Mouse (Mus musculus) neural tube, embryonic 12.5 days (tissue): ENCODE results near the gene Dclk2. TPM values are rescaled to one million over a fixed set of nuclear protein-coding genes. Genes with fewer than 3 reads are reported as not detected.
A peak's percentile ranks its signal among the peaks of the same experiment; 100 is the strongest.

Experiments
- ATAC-seq: fragments of 200-750 bp; cut with Nextera tagmentation; 2 replicates; pipeline ENCODE4 v1.8.0; 2017; ENCODE audit warnings: low read depth, mild to moderate bottlenecking, moderate TSS enrichment, moderate library complexity; ENCODE audit not compliant: low FRiP score
- H3K27ac ChIP-seq: fragments of 300-500 bp; sonication (generic); 2 replicates; pipeline ENCODE4 v1.5.1; 2016
- H3K27me3 ChIP-seq: fragments of 300-500 bp; sonication (generic); replicated peaks from 2 replicates; pipeline ENCODE4 v1.6.1; 2016; ENCODE audit warnings: mild to moderate bottlenecking
- H3K36me3 ChIP-seq: fragments of 300-500 bp; sonication (generic); 2 replicates; pipeline ENCODE4 v1.6.1; 2016; ENCODE audit warnings: mild to moderate bottlenecking
- H3K4me1 ChIP-seq: fragments of 300-500 bp; sonication (generic); 2 replicates; pipeline ENCODE4 v1.6.1; 2016
- H3K4me2 ChIP-seq: fragments of 300-500 bp; sonication (generic); replicated peaks from 2 replicates; pipeline ENCODE4 v1.6.1; 2016; ENCODE audit warnings: mild to moderate bottlenecking
- H3K4me3 ChIP-seq: fragments of 300-500 bp; sonication (generic); 2 replicates; pipeline ENCODE4 v1.5.1; 2016
- H3K9ac ChIP-seq: fragments of 300-500 bp; sonication (generic); 2 replicates; pipeline ENCODE4 v1.6.1; 2016; ENCODE audit warnings: mild to moderate bottlenecking
- H3K9me3 ChIP-seq: fragments of 300-500 bp; sonication (generic); 2 replicates; pipeline ENCODE4 v1.6.1; 2016; ENCODE audit warnings: mild to moderate bottlenecking
- WGBS: fragments of 180-500 bp; shearing (Covaris S2); methylation state at CpG from one replicate; pipeline ENCODE4 v1.1.7; 2016; 5-methylcytosine and 5-hydroxymethylcytosine counted together
- polyA plus RNA-seq: library from polyadenylated mRNA; unstranded; fragments of >200 nt; fragmentation: Nextera tagmentation; extraction: Ambion mirVana; gene quantifications from 2 replicates; pipeline ENCODE4 v1.2.1, GENCODE M21; 2016

Dclk2 gene
- polyA plus RNA-seq, 1 experiment from 2014 or later, result 67.0 TPM

DNA sequence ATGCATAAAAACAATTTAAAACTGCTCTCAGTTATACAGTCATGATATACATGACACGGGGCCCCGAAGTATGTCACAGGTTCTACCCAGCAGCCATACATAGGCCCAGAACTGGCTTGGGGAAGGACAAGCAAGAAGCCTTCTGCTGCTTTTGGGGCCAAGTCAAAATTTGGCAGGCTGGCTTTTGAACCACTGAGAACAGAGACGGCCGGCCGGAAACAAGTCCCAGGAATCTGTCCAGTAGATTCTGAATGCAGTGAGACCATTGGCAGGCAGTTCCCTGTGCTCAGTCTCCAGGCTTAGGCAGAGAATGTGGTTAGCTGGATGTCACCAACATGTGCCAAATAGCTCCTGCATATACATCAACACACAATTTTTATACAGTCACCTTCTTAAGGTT is 130.9 kb downstream of the Dclk2 start:
- no peaks in the 10 kb centered on the region for H3K27me3 ChIP-seq

DNA sequence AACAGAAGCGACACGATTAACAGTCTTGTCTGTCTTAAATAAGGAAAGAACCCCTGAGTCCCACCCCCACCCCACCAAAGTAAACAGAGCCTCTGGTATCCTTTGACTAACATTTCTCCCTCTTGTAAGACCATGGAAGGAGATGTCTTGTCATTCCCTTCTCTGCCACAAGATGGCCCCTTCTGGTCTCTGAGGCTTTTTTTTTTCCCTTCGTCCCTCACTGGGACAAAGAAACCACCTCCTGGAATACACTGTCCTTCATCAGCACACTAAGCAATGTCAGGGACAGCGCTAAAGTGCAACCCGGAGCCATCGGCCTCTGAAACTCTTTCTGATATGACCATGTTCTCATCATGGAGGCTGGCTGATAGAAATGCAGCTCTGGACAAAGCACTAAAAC is 131.9 kb downstream of the Dclk2 start:
- 50% methylated on average over 6 of the region's 6 CpGs for WGBS
- H3K36me3 ChIP-seq, result peaks cover 50% of the 10 kb centered on the region
- H3K27ac ChIP-seq, result no peak overlapping the region
- H3K27me3 ChIP-seq, result no peaks in the 10 kb centered on the region
- H3K9ac ChIP-seq, result 0 out of 2 replicates have a peak overlapping the region, but pooled peaks have one; percentile 21
- H3K9me3 ChIP-seq, result no peaks in the 10 kb centered on the region
- H3K4me1 ChIP-seq, result 0 out of 2 replicates have a peak, but pooled peaks cover 4% of the 10 kb centered on the region
- H3K4me3 ChIP-seq, result no peak overlapping the region
- peak; percentile 38; the same call in 1 of the 2 replicates for ATAC-seq
- H3K4me2 ChIP-seq, result no peak overlapping the region

More for the DNA sequence above, 130.9 kb downstream of the Dclk2 start:
- H3K27ac ChIP-seq, result no peak overlapping the region
- H3K4me3 ChIP-seq, result no peak overlapping the region
- no peaks in the 10 kb centered on the region for H3K9me3 ChIP-seq
- ATAC-seq, result no peak
- H3K36me3 ChIP-seq, result peaks cover 46% of the 10 kb centered on the region
- no peak overlapping the region for H3K9ac ChIP-seq
- H3K4me1 ChIP-seq, result 0 out of 2 replicates have a peak, but pooled peaks cover 4% of the 10 kb centered on the region
- 95% methylated on average over 5 of the region's 5 CpGs for WGBS
- H3K4me2 ChIP-seq, result no peak overlapping the region

DNA sequence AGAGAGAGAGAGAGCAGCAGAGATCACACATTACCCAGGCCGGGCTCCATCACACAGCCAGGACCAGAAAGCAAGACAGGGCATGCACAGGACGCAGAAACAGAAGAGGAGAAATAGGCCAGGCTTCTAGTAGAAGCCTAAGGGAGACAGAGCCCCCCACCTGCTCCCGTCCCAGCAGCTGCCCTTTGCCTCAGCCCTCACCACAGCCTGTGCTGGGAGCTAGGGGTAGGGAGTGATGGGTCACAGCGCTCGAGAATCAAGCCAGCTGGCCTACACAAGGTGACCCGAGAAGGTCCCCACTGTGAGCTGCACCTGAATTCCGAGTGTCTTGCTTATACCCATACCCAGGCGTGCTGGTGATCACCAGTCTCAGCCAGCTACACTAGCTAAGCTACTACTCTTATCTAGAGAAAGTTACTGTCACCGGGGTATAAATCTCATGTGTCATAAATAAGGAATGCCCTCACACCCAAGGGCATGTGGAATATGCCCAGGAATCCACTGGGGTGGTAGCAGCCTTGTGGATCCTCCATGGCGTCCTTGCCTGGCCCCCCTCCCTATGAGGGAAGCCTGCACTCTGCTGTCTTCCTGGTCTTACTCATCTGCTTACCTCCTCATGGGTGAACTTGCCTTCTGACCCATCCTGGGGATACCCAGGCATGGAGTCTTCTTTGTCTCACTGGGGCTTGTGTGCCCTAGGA is 133.1 kb downstream of the Dclk2 start:
- Histone ChIP-seq H3K4me2 (no peak overlapping the region), H3K27ac (no peak overlapping the region), H3K27me3 (no peaks in the 10 kb centered on the region), H3K4me3 (no peak overlapping the region), H3K9ac (no peak overlapping the region), H3K36me3 (peaks cover 44% of the 10 kb centered on the region), H3K4me1 (0 out of 2 replicates have a peak, but pooled peaks cover 4% of the 10 kb centered on the region), H3K9me3 (no peaks in the 10 kb centered on the region)
- no peak for ATAC-seq
- 86% methylated on average over 10 of the region's 10 CpGs for WGBS

DNA sequence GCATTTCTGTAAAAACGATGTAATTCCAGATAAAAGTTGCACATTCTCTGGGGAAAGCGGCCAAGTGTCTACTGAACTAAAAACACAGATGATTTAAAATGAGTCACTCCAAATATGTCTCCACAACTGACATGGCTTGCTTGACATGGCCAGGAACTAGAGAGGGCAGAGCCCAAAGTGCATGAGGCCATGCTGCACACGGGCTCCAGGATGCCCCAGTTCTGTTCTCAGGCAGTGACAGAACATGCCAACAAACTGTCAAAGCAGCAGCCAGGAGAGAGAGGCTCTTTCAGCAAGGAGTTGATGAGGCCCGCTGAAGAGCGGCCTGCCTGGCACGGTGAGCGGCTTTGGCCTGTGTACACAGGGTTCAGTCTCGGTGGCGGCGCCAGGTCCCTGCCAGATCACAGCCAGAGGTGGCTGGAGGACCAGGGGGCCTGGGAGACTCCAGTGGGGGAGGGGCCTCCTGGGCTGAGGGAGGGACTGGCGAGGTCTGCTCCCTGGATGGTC is 133.8 kb downstream of the Dclk2 start:
- no peak overlapping the region for H3K9ac ChIP-seq
- H3K4me3 ChIP-seq, result no peak overlapping the region
- 82% methylated on average over 11 of the region's 11 CpGs for WGBS
- peaks cover 39% of the 10 kb centered on the region for H3K36me3 ChIP-seq
- ATAC-seq, result no peak
- no peaks in the 10 kb centered on the region for H3K9me3 ChIP-seq
- H3K4me2 ChIP-seq, result no peak overlapping the region
- H3K27ac ChIP-seq, result no peak overlapping the region
- H3K4me1 ChIP-seq, result 0 out of 2 replicates have a peak, but pooled peaks cover 4% of the 10 kb centered on the region
- H3K27me3 ChIP-seq, result no peaks in the 10 kb centered on the region

DNA sequence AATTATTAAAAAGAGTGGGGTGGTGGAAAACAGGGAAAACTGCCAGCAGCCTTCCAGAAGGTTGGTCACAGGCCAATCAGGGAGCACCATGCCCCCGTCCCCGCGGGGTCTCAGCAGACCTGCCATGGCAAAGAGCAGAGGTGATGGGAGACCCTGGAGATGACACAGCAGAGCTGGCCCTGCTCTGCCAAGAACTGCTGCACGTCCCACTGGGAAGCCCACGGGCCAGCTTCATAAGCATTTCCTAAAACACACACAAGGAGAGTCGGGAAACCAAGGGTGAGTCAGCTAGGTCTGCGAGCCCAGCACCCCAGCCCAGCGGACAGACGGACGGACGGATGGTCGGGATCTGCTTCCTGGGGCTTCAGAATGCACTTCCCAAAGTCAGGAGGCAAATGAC is 134.4 kb downstream of the Dclk2 start:
- H3K9me3 ChIP-seq, result no peaks in the 10 kb centered on the region
- no peak overlapping the region for H3K9ac ChIP-seq
- 90% methylated on average over 12 of the region's 12 CpGs for WGBS

DNA sequence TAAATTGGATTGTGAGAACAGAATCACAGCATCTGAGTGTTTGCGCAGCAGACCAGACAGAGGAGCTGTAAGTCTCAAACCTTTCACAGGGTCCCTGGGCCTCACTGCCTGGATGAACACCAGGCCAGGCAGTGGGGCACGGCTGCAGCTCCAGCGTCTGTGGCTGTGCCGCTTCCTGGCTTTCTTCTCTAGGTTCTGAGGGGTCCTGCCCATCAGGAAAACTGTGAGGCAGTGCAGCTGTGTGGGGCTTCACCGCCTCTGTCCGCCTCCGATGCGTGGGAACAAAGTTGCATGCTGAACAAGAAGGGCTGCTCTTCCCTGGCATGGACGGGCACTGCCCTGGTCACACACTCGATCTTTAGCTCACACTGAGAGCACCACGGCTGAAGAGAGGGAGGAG is 135.7 kb downstream of the Dclk2 start:
- Histone ChIP-seq H3K36me3 (peaks cover 28% of the 10 kb centered on the region; the same call in 1 of the 2 replicates), H3K9ac (no peak overlapping the region), H3K4me2 (no peak overlapping the region), H3K27me3 (no peaks in the 10 kb centered on the region), H3K4me1 (0 out of 2 replicates have a peak, but pooled peaks cover 4% of the 10 kb centered on the region), H3K9me3 (no peaks in the 10 kb centered on the region), H3K27ac (no peak overlapping the region), H3K4me3 (no peak overlapping the region)
- 83% methylated on average over 11 of the region's 11 CpGs for whole genome bisulfite sequencing
- no peak for ATAC-seq

More for the DNA sequence above, 134.4 kb downstream of the Dclk2 start:
- no peak overlapping the region for H3K4me2 ChIP-seq
- H3K4me3 ChIP-seq, result no peak overlapping the region
- H3K27ac ChIP-seq, result no peak overlapping the region
- H3K27me3 ChIP-seq, result no peaks in the 10 kb centered on the region
- no peak for ATAC-seq
- H3K4me1 ChIP-seq, result 0 out of 2 replicates have a peak, but pooled peaks cover 4% of the 10 kb centered on the region
- peaks cover 35% of the 10 kb centered on the region for H3K36me3 ChIP-seq

DNA sequence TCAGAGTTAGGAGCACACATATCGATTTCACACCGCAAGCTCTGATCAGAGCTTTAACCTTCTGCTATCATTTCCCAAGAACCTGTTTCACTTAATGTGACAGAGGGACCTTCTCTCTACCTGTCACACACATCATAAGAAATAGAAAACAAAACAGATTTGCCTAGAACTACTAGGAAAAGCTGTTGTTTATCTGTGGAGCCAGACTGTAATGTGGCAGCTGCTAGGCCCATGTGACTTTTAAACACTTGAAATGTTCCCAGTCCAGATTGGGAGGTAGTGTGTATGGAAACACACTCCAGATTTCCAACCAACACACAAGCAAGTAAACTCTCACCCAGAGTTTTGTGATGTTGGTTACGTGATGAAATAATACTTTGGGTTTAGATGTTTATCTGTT is 136.6 kb downstream of the Dclk2 start:
- 0 out of 2 replicates have a peak, but pooled peaks cover 4% of the 10 kb centered on the region for H3K4me1 ChIP-seq
- H3K27me3 ChIP-seq, result no peaks in the 10 kb centered on the region
- no peak overlapping the region for H3K9ac ChIP-seq
- H3K4me3 ChIP-seq, result no peak overlapping the region
- 94% methylated on average over 3 of the region's 3 CpGs for WGBS
- H3K27ac ChIP-seq, result no peak overlapping the region
- no peaks in the 10 kb centered on the region for H3K9me3 ChIP-seq
- no peak overlapping the region for H3K4me2 ChIP-seq
- ATAC-seq, result no peak
- H3K36me3 ChIP-seq, result peaks cover 28% of the 10 kb centered on the region; the same call in 1 of the 2 replicates

DNA sequence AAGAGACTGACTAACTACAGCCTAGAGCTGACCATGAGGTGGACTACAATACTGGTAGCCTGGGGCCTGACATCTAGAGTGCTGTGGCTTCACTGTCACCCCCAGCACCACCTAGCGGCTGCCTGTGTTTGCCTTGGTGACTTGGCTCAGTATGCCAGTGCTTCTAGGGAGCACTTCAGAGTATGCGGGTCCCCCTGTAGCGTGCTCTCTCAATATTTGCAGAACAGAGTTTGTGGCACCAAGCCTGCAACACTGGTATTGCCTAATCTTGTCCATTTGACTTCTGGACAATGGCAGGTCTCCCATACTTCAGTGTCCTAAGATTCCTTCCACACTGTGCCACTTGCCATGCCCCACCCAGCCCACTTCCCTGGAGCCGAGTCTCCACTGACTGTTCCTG is 140.9 kb downstream of the Dclk2 start:
- Histone ChIP-seq H3K4me2 (no peak overlapping the region), H3K4me1 (peaks cover 12% of the 10 kb centered on the region), H3K36me3 (peaks cover 8% of the 10 kb centered on the region; the same call in 1 of the 2 replicates), H3K27me3 (no peaks in the 10 kb centered on the region), H3K4me3 (no peak overlapping the region), H3K9ac (no peak overlapping the region), H3K9me3 (no peaks in the 10 kb centered on the region), H3K27ac (no peak overlapping the region)
- WGBS, result 77% methylated on average over 4 of the region's 4 CpGs
- ATAC-seq, result no peak

DNA sequence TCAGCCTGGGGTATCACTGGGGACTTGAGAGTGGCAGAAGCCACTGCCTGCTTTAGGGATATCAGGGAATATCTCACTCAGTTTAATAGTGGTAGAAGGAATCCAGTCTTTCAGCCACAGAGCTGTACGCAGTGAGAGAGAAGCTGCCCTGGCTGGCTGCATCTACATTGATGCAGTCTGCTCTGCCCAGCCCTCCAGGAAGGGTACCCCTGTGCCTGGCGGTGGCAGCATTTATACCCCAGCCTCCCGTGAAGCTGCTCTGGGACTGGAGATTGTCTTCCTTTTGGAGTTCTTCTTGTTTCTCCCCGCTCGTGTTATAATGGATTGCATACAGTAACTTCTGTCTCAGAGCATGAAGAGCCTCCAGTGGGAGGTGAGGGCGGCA is 145.2 kb downstream of the Dclk2 start:
- Histone ChIP-seq H3K36me3 (peaks cover 4% of the 10 kb centered on the region; the same call in 1 of the 2 replicates), H3K4me3 (no peak overlapping the region), H3K27me3 (no peaks in the 10 kb centered on the region), H3K4me1 (peaks cover 17% of the 10 kb centered on the region), H3K27ac (0 out of 2 replicates have a peak overlapping the region, but pooled peaks have one; percentile 10), H3K9ac (no peak overlapping the region), H3K4me2 (no peak overlapping the region), H3K9me3 (no peaks in the 10 kb centered on the region)
- ATAC-seq, result peak; percentile 31; the same call in 1 of the 2 replicates
- 83% methylated on average over 6 of the region's 6 CpGs for WGBS

DNA sequence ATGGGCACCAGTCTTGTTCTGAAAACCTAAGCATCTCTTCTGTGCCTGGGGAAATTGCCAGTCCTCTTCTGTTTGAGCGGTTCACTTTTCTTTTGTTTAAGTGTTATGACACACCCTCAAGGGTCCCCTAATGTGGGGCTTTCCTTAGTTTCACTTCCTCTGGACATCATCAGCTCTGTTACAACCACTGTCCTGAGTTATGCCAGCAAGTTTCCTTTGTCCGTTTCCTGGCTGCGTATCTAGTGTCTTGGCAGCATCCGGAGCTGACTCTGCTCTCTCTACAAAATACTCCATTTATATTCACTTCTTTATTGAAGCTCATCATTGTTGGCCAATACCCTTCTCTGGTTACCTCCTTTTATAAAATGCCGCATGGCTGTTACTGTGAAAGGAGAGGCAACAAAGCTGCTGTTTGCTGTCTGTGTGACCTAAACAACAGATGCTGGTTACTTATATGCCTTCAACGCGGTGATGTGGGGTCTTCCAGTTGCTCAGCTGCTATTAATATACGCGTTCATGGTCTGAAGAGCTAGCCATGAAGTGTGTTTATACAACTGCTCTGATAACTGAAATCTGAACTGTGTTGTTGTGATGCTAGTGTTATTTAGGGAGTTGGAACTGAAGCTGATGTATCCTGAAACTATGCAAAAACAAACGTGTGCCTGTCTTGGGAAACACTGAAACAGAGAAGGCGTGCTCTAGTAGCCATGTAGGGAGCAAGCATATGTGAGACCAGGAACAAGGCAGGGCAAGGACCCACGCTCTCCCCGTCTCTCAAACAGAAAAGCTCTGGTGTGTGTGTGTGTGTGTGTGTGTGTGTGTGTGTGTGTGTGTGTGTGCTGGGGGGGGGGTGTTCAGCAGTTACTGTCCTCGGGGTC is 145.8 kb downstream of the Dclk2 start:
- no peak overlapping the region for H3K9ac ChIP-seq
- WGBS, result 52% methylated on average over 14 of the region's 14 CpGs
- peaks cover 18% of the 10 kb centered on the region for H3K4me1 ChIP-seq
- 0 out of 2 replicates have a peak overlapping the region, but pooled peaks have one; percentile 10 for H3K27ac ChIP-seq
- ATAC-seq, result peak; percentile 31; the same call in 1 of the 2 replicates
- H3K9me3 ChIP-seq, result no peaks in the 10 kb centered on the region
- H3K4me2 ChIP-seq, result peak overlapping the region; percentile 22
- 0 out of 2 replicates have a peak, but pooled peaks cover 4% of the 10 kb centered on the region for H3K36me3 ChIP-seq
- H3K4me3 ChIP-seq, result no peak overlapping the region
- H3K27me3 ChIP-seq, result no peaks in the 10 kb centered on the region

DNA sequence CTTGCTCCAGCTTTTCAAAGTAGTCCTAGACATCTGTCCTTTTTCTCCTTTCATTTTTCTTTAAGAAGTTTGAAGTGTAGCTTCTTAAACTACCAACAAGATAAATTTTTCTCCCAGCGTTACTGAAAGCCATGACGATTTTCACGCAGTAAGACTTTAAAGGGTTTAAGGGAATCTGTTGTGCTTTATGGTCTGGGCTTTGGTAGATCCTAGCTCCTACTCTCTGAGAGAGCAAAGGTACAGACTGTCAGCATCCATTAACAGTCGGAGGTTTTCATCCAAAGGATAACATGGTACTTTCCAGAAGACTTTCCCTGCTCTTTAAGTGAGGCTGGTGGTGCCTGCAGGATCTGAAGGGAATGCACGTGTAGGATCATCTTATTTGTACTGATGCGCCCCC is 151.7 kb downstream of the Dclk2 start:
- no peak overlapping the region for H3K4me3 ChIP-seq
- no peak overlapping the region for H3K9ac ChIP-seq
- H3K36me3 ChIP-seq, result no peaks in the 10 kb centered on the region
- H3K9me3 ChIP-seq, result no peaks in the 10 kb centered on the region
- H3K27ac ChIP-seq, result no peak overlapping the region
- H3K4me1 ChIP-seq, result peaks cover 13% of the 10 kb centered on the region
- ATAC-seq, result no peak
- 47% methylated on average over 6 of the region's 6 CpGs for WGBS
- H3K27me3 ChIP-seq, result no peaks in the 10 kb centered on the region
- H3K4me2 ChIP-seq, result no peak overlapping the region

DNA sequence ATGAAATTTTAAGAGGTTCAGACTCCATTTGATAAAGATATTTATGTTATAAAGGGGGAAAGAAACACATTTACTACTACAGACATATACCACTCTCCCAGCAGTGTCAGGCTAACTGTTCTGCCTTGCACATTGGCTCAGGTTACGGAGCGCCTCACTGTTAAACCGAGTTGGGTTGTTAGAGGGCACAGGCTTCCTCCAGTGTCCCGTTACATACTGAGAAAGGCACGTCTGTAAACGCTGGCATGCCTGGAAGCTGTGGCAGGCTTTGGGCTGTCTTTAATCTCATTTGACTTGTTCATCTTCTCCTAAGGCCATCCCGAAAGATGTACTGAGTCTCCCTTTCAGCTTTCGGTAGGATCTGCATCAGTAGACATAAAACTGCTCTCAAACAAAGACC is 152.1 kb downstream of the Dclk2 start:
- H3K4me3 ChIP-seq, result no peak overlapping the region
- no peak overlapping the region for H3K4me2 ChIP-seq
- no peaks in the 10 kb centered on the region for H3K9me3 ChIP-seq
- no peak overlapping the region for H3K9ac ChIP-seq
- H3K27ac ChIP-seq, result no peak overlapping the region
- no peaks in the 10 kb centered on the region for H3K27me3 ChIP-seq
- no peak; the same call in 1 of the 2 replicates for ATAC-seq
- no peaks in the 10 kb centered on the region for H3K36me3 ChIP-seq
- WGBS, result 19% methylated on average over 8 of the region's 8 CpGs
- H3K4me1 ChIP-seq, result peaks cover 13% of the 10 kb centered on the region
